Mouse (Mus musculus) v-Abl transformed pro-B cells (cell line): ENCODE measurements around the gene Map4k3.
"Not testable (repeated sequence)": the region's sequence is repeated elsewhere in the genome, so short reads cannot be mapped to it uniquely, and the experiment has no call there.

Source experiments
- in situ Hi-C, 2 experiments: fragments of 400-800 bp; cut with MboI; formaldehyde crosslinking; loops; one replicate each; pipeline ENCODE4 v1.15.1; 2025; ENCODE audit not compliant: unreplicated experiment in 2 of 2

Gene Map4k3

DNA sequence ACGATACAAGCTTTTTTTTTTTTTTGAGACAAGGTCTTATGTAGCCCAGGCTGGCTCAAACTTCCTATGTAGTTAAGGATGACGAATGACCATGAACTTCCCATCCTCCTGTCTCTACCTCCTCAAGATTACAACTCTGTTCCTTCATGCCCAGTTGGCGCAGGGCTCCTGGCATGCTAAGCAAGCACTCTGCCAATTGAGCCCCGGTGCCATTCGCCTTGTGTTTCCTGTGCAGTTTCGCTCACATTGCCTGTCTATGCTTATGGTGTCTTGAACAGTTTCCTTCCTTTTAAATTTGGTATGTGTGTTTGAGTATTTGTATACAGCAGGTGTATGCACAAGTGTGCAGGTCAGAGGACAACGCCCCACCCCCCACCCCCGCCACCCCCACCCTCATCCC, 182.1 kb downstream of the Map4k3 start:
- in situ Hi-C loops, result loop anchor here in 1 of 2 experiments (5.0 kb wide), 1 partner anchor 59 kb away; no protein-coding TSS in a partner anchor

DNA sequence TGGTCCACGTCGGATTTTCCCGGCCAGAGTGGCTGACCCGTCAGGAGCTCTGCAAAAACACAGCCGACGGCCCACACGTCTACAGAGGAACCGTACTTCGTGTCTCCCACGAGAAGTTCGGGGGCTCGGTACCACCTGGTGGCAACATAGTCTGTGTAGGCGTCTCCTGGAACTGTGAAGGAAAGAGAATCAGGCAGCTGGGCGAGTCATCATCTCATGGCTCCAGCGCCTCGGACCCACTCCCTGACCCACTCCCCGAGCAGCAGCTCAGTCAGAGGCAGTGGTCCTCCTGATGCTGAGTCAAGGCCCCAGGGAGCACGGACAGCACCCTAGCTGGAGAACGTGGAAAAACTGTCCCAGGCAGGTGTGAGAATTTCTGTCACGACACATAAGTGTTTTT, 184.6 kb downstream of the Map4k3 start:
- in situ Hi-C loops, result no loop called here

DNA sequence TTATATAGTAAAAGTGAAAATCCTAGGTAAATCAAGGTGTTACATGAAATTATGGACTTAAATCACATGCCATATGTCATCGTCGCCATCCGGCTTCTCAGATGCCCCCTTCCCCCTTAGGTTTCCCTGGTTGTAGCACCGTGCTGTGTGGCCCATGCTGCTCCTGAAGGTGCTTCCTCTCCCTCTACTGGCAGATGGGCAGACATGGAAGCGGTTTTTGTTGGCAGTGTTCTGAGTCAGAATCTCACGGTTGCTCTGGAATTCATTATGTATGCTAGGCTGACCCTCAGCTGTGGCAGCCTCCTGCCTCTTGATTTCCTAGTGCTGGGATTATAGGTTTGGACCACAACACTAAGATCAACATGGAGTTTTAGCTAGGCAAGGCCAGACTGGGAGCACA, 191.1 kb downstream of the Map4k3 start:
- in situ Hi-C loops, result no loop called here

DNA sequence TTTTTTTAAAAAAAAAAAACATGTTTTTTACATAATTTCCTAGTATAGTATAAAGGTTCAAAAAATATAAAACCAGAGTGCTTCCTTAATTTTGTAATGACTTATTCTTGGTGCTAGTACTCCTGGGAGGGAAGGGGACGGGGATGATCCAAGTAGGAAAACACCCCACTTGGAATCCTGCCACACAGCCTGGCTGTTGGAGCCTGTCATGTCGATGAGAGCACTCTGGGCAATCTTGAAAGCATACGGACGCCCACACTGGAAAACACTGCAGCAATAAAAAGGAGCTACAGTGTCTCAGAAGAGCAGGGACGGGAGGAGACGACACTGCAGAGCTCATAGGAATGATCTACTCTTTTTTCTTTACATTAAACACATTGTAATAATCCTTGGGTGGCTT, 192.7 kb downstream of the Map4k3 start:
- in situ Hi-C loops, result no loop called here

DNA sequence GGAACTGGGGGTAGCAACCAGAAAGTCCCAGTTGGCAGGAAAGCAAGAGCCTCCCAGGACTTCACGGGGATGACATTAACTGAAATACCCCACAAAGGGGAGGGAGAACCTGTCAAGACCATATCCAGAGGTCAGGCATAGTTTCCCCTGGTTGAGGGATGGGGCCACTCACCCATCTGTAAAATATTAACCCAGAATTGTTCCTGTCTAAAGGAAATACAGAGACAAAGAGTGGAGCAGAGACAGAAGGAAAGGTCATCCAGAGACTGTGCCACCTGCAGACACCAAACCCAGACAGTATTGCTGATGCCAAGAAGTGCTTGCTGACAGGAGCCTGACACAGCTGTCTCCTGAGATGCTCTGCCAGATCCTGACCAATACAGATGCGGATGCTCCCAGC, 196.9 kb downstream of the Map4k3 start:
- in situ Hi-C loops, result not testable (repeated sequence)
